Mouse (Mus musculus): Measurements from ENCODE around the gene Vmn1r223.
"Not testable (repeated sequence)": the region's sequence is repeated elsewhere in the genome, so short reads cannot be mapped to it uniquely, and the experiment has no call there.

- not testable (repeated sequence) for TF ChIP-seq CHD2 (IDR thresholded peaks at IDR 0.05; ENCODE audit: low read depth, low read length); HCFC1 (IDR thresholded peaks at IDR 0.05; ENCODE audit: borderline replicate concordance, insufficient read depth, low read length)
These were observed 33.1 kb upstream of the Vmn1r223 start, which contains the start of gene Vmn1r221 for GRCm38 (mm10) chr13:23213827-23214226.

Measured in ES-E14 (cell line).